Mouse (Mus musculus) CH12.LX (cell line): ENCODE measurements around the gene Rps6kb2. TPM values are rescaled to one million over a fixed set of nuclear protein-coding genes. Genes with fewer than 3 reads are reported as not detected.

ENCODE experiments used
- DNase-seq: peaks from one replicate; pipeline ENCODE4 v3.0.0-alpha.2; 2013; ENCODE audit errors: extremely low read depth
- H3K27ac ChIP-seq: 2 replicates; pipeline ENCODE4 v1.5.1; 2012; ENCODE audit warnings: low read depth, mild to moderate bottlenecking, control low read depth, moderate library complexity; ENCODE audit not compliant: insufficient read depth
- H3K27me3 ChIP-seq: replicated peaks from 2 replicates; pipeline ENCODE3; 2012; ENCODE audit warnings: inconsistent platforms
- H3K36me3 ChIP-seq, 2 experiments: replicated peaks in 1 of 2; 2 replicates each; pipeline versions ENCODE3 to v1.6.1; 2012; ENCODE audit warnings: inconsistent platforms in 1 of 2, low read length in 1 of 2, mild to moderate bottlenecking in 1 of 2, mixed read lengths in 1 of 2, moderate library complexity in 1 of 2; ENCODE audit not compliant: control insufficient read depth in 1 of 2, insufficient read depth in 1 of 2
- H3K4me1 ChIP-seq, 2 experiments: 2 replicates each; pipeline ENCODE4 v1.6.1; 2012; ENCODE audit warnings: inconsistent platforms in 1 of 2, moderate library complexity in 1 of 2; ENCODE audit not compliant: insufficient read depth in 2 of 2, control insufficient read depth in 1 of 2
- H3K4me2 ChIP-seq: 2 replicates; pipeline ENCODE4 v1.6.1; 2012; ENCODE audit warnings: low read depth, mild to moderate bottlenecking, control low read depth; ENCODE audit not compliant: poor library complexity, insufficient read depth, severe bottlenecking
- H3K4me3 ChIP-seq, 3 experiments: fragments of 150-350 bp in 1 of 3; sonication (generic) in 1 of 3; replicated peaks in 1 of 3; 2 replicates each; pipeline versions ENCODE3 to v1.5.1; 2011 to 2012; ENCODE audit warnings: low read depth in 2 of 3, low read length in 2 of 3, mild to moderate bottlenecking in 2 of 3, moderate library complexity in 2 of 3, control low read depth in 1 of 3, improper control_type of control experiment in 1 of 3, inconsistent platforms in 1 of 3, mixed read lengths in 1 of 3; ENCODE audit not compliant: poor library complexity in 1 of 3
- H3K79me2 ChIP-seq: replicated peaks from 2 replicates; pipeline ENCODE4 v1.6.1; 2012; ENCODE audit warnings: mild to moderate bottlenecking, moderate library complexity; ENCODE audit not compliant: control insufficient read depth, poor library complexity, insufficient read depth, severe bottlenecking; ENCODE audit errors: extremely low read depth
- H3K9ac ChIP-seq: 2 replicates; pipeline ENCODE4 v1.6.1; 2012; ENCODE audit warnings: low read depth, mild to moderate bottlenecking, control low read depth, moderate library complexity; ENCODE audit not compliant: insufficient read depth
- H3K9me3 ChIP-seq: replicated peaks from 2 replicates; pipeline ENCODE3; 2012; ENCODE audit warnings: low read length, inconsistent platforms, mixed read lengths
- BHLHE40 ChIP-seq: IDR thresholded peaks from 2 replicates; pipeline ENCODE4 v1.6.1; 2011; ENCODE audit warnings: mild to moderate bottlenecking, low read depth, low read length, improper control_type of control experiment
- CHD1 ChIP-seq: IDR thresholded peaks from 2 replicates; pipeline ENCODE4 v1.6.1; 2012; ENCODE audit warnings: low read depth, low read length, improper control_type of control experiment, inconsistent platforms
- CTCF ChIP-seq, 2 experiments: IDR thresholded peaks in 1 of 2; conservative IDR thresholded peaks in 1 of 2; 2 replicates each; pipeline ENCODE4 v1.5.1; 2011 to 2012; ENCODE audit warnings: low read depth in 2 of 2, low read length in 2 of 2, improper control_type of control experiment in 1 of 2, inconsistent platforms in 1 of 2, mild to moderate bottlenecking in 1 of 2, moderate library complexity in 1 of 2
- E2F4 ChIP-seq: IDR thresholded peaks from 2 replicates; pipeline ENCODE4 v1.6.1; 2011; ENCODE audit warnings: low read depth, low read length, improper control_type of control experiment; ENCODE audit not compliant: insufficient replicate concordance
- ELF1 ChIP-seq: IDR thresholded peaks from 2 replicates; pipeline ENCODE4 v1.6.1; 2014; ENCODE audit warnings: low read depth, mild to moderate bottlenecking, inconsistent platforms, low read length, improper control_type of control experiment
- EP300 ChIP-seq: IDR thresholded peaks from 2 replicates; pipeline ENCODE4 v1.6.1; 2011; ENCODE audit warnings: low read length, improper control_type of control experiment
- ETS1 ChIP-seq: conservative IDR thresholded peaks from 2 replicates; pipeline ENCODE4 v1.6.1; 2012; ENCODE audit warnings: low read depth, mild to moderate bottlenecking, inconsistent platforms, low read length, improper control_type of control experiment, moderate library complexity
- GABPA ChIP-seq: IDR thresholded peaks from 2 replicates; pipeline ENCODE4 v1.6.1; 2012; ENCODE audit warnings: low read depth, low read length, improper control_type of control experiment, inconsistent platforms; ENCODE audit not compliant: insufficient replicate concordance
- JUN ChIP-seq: IDR thresholded peaks from 2 replicates; pipeline ENCODE4 v1.6.1; 2011; ENCODE audit warnings: low read depth, mild to moderate bottlenecking, low read length, improper control_type of control experiment, moderate library complexity; ENCODE audit not compliant: insufficient read depth
- JUND ChIP-seq: conservative IDR thresholded peaks from 2 replicates; pipeline ENCODE4 v1.6.1; 2011; ENCODE audit warnings: low read depth, low read length, improper control_type of control experiment
- MAFK ChIP-seq: IDR thresholded peaks from 2 replicates; pipeline ENCODE4 v1.6.1; 2011; ENCODE audit warnings: low read length, improper control_type of control experiment; ENCODE audit not compliant: insufficient replicate concordance
- MAX ChIP-seq: IDR thresholded peaks from 2 replicates; pipeline ENCODE4 v1.6.1; 2011; ENCODE audit warnings: low read length, improper control_type of control experiment
- MXI1 ChIP-seq: IDR thresholded peaks from 2 replicates; pipeline ENCODE4 v1.6.1; 2011; ENCODE audit warnings: mild to moderate bottlenecking, low read depth, low read length, improper control_type of control experiment
- MYC ChIP-seq: IDR thresholded peaks from 2 replicates; pipeline ENCODE4 v1.6.1; 2011; ENCODE audit warnings: low read depth, mild to moderate bottlenecking, improper control_type of control experiment, low read length
- NRF1 ChIP-seq: IDR thresholded peaks from 2 replicates; pipeline ENCODE4 v1.6.1; 2014; ENCODE audit warnings: low read depth, mild to moderate bottlenecking, inconsistent platforms, low read length, improper control_type of control experiment, moderate library complexity
- POLR2A ChIP-seq: IDR thresholded peaks from 2 replicates; pipeline ENCODE4 v1.6.1; 2011; ENCODE audit warnings: low read depth, mild to moderate bottlenecking, improper control_type of control experiment, low read length
- POLR2AphosphoS2 ChIP-seq: IDR thresholded peaks from 2 replicates; pipeline ENCODE4 v1.6.1; 2011; ENCODE audit warnings: low read depth, low read length, improper control_type of control experiment
- RAD21 ChIP-seq: IDR thresholded peaks from 2 replicates; pipeline ENCODE4 v1.6.1; 2011; ENCODE audit warnings: low read depth, mild to moderate bottlenecking, low read length, improper control_type of control experiment, moderate library complexity
- RCOR1 ChIP-seq: conservative IDR thresholded peaks from 2 replicates; pipeline ENCODE4 v1.6.1; 2012; ENCODE audit warnings: low read depth, mild to moderate bottlenecking, inconsistent platforms, low read length, improper control_type of control experiment
- SMC3 ChIP-seq: IDR thresholded peaks from 2 replicates; pipeline ENCODE4 v1.6.1; 2011; ENCODE audit warnings: low read depth, low read length, improper control_type of control experiment
- TBP ChIP-seq: conservative IDR thresholded peaks from 2 replicates; pipeline ENCODE4 v1.6.1; 2011; ENCODE audit warnings: low read depth, low read length, improper control_type of control experiment
- TCF12 ChIP-seq: IDR thresholded peaks from 2 replicates; pipeline ENCODE4 v1.6.1; 2014; ENCODE audit warnings: low read depth, mild to moderate bottlenecking, inconsistent platforms, low read length, improper control_type of control experiment
- USF1 ChIP-seq: IDR thresholded peaks from 2 replicates; pipeline ENCODE4 v1.6.1; 2014; ENCODE audit warnings: low read depth, mild to moderate bottlenecking, inconsistent platforms, low read length, improper control_type of control experiment
- USF2 ChIP-seq: conservative IDR thresholded peaks from 2 replicates; pipeline ENCODE4 v1.6.1; 2011; ENCODE audit warnings: low read depth, low read length, improper control_type of control experiment
- ZC3H11A ChIP-seq: IDR thresholded peaks from 2 replicates; pipeline ENCODE4 v1.6.1; 2012; ENCODE audit warnings: low read depth, mild to moderate bottlenecking, inconsistent platforms, low read length, improper control_type of control experiment
- ZMIZ1 ChIP-seq: IDR thresholded peaks from 2 replicates; pipeline ENCODE4 v1.6.1; 2012; ENCODE audit warnings: low read depth, mild to moderate bottlenecking, inconsistent platforms, low read length, improper control_type of control experiment
- ZNF384 ChIP-seq: IDR thresholded peaks from 2 replicates; pipeline ENCODE4 v1.6.1; 2012; ENCODE audit warnings: low read depth, low read length, improper control_type of control experiment, inconsistent platforms
- dilution Hi-C: fragments of 300-500 bp; cut with MboI; formaldehyde crosslinking; loops from 2 replicates; pipeline ENCODE4 v1.14.3; 2020; ENCODE audit warnings: low sequenced_read_pairs; ENCODE audit not compliant: extremely low pct_unique_long_range_greater_than_20kb, extremely low pct_ligation_motif_present
- in situ Hi-C: fragments of 300-500 bp; cut with MboI; formaldehyde crosslinking; loops from 3 replicates; pipeline ENCODE4 v1.14.3; 2019; ENCODE audit warnings: low sequenced_read_pairs, low pct_ligation_motif_present, low pct_unique_long_range_greater_than_20kb, mixed read lengths
- polyA plus RNA-seq: library from polyadenylated mRNA; unstranded; fragments of >175 nt; gene quantifications from 2 replicates; pipeline ENCODE4 v1.2.1, GENCODE M21; 2012; ENCODE audit warnings: low read depth; ENCODE audit not compliant: insufficient read length
- total RNA-seq, 2 experiments: library from RNA; depleted of rRNA; stranded (reverse); fragments of 300-350 nt in 1 of 2; fragments of >200 nt in 1 of 2; gene quantifications; 2 replicates each; pipeline ENCODE4 v1.2.3; 2012 to 2014

Rps6kb2 gene
- total and polyA plus RNA-seq, 3 experiments = 9.7 to 26.6 (median 20.7) TPM

GRCm38 (mm10) chr19:4145936-4146335 lies 17.2 kb downstream of the Rps6kb2 start:
- Histone ChIP-seq H3K4me3 (no peak overlapping the region), H3K4me2 (no peak overlapping the region), H3K9me3 (peaks cover 5% of the 10 kb centered on the region), H3K27me3 (no peaks in the 10 kb centered on the region), H3K79me2 (peaks cover 15% of the 10 kb centered on the region), H3K36me3 (peaks cover 4 to 30% of the 10 kb centered on the region in 2 experiments), H3K27ac (no peak overlapping the region), H3K9ac (no peak overlapping the region), H3K4me1 (peaks cover 50 to 75% of the 10 kb centered on the region in 2 experiments)
- dilution Hi-C loops (no loop called here), in situ Hi-C loops (no loop called here)
- no peak for DNase-seq
- no peak for TF ChIP-seq POLR2A
- TF ChIP-seq TBP = no peak
- no peak for TF ChIP-seq ZMIZ1
- no peak for TF ChIP-seq JUN
- TF ChIP-seq ZC3H11A = no peak
- TF ChIP-seq USF2 = no peak
- TF ChIP-seq EP300 = no peak
- TF ChIP-seq TCF12 = no peak
- TF ChIP-seq CTCF (conservative IDR thresholded peaks at IDR 0.05 in 1 of 2, IDR thresholded peaks at IDR 0.05 in 1 of 2; ENCODE audit: low read depth in 2 of 2, low read length in 2 of 2) = no peak
- TF ChIP-seq RAD21 = no peak
- no peak for TF ChIP-seq USF1
- no peak for TF ChIP-seq ETS1
- no peak for TF ChIP-seq JUND
- TF ChIP-seq RCOR1 = no peak
- no peak for TF ChIP-seq GABPA
- no peak for TF ChIP-seq NRF1
- TF ChIP-seq MYC = no peak
- TF ChIP-seq MAFK = no peak

DNA sequence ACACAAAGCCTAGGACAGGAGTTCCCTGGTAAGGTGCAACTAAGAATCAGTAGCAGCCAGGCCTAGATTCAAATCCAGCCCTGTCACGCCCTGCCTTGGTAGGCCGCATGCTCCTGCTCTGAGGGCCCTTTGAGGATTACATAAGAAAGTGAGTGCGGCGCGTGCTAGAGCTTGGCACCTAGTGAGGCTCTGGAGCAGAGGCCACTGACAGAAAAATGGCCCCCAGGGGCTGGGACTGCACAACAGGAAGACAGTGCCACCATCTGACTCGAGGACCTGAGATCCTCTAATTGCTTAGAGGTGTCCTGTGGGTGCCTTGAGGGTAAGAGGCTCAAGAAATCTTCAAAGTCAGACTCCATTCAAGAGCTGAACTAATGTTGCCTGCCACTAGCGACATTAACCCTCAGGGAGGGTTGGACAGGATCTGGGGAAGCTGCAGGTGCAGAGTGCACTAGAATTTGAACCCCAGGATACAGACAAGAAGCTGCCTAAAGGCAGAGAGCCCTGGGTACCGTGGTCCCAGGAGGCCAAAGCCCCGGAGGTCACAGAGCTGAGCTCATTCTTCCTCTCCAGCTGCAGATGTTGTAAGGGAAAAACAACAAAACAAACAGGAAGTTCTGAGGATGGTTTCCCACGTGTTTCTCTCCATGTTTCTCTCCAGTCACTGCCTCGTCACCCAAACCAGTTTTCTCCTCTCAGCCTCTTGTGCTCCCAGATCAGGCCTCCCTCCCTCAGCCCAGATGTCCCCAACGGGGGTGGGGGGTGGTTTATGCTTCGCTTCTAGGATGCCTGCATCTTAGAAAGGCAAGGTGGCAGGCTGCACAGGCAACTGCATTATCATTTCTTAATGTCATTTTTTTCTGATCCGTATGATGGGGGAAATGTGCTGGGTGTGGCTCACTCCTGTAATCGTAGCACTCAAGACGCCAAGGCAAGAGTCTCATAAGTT lies 18.3 kb downstream of the Rps6kb2 start:
- H3K79me2 ChIP-seq = peaks cover 15% of the 10 kb centered on the region
- H3K27ac ChIP-seq = peak overlapping the region; percentile 90
- H3K4me3 ChIP-seq = no peak overlapping the region
- peaks cover 41 to 78% of the 10 kb centered on the region in 2 experiments for H3K4me1 ChIP-seq
- H3K4me2 ChIP-seq = no peak overlapping the region
- H3K9ac ChIP-seq = 0 out of 2 replicates have a peak overlapping the region, but pooled peaks have one; percentile 10
- H3K9me3 ChIP-seq = peaks cover 5% of the 10 kb centered on the region
- peak; percentile 84 for DNase-seq
- H3K36me3 ChIP-seq = peaks cover 0 to 28% of the 10 kb centered on the region in 2 experiments
- H3K27me3 ChIP-seq = no peaks in the 10 kb centered on the region
- dilution Hi-C loops (no loop called here), in situ Hi-C loops (no loop called here)
- TF ChIP-seq MAFK (no peak), ELF1 (peak; percentile 49), USF2 (0 out of 2 replicates have a peak, but pooled peaks have one; percentile 4), ETS1 (peak; percentile 81), MXI1 (0 out of 2 replicates have a peak, but pooled peaks have one; percentile 36), E2F4 (no peak), POLR2A (0 out of 2 replicates have a peak, but pooled peaks have one; percentile 29), MYC (peak; percentile 84), MAX (peak; percentile 81), BHLHE40 (peak; percentile 69), CTCF (conservative IDR thresholded peaks at IDR 0.05 in 1 of 2, IDR thresholded peaks at IDR 0.05 in 1 of 2; ENCODE audit: low read depth in 2 of 2, low read length in 2 of 2) (peak in 1 of 2 experiments; percentile 8; a peak in 1 of 4 replicates), JUND (peak; percentile 44; the same call in 1 of the 2 replicates), TCF12 (peak; percentile 73), SMC3 (no peak), GABPA (no peak), TBP (0 out of 2 replicates have a peak, but pooled peaks have one; percentile 29), POLR2AphosphoS2 (no peak), CHD1 (0 out of 2 replicates have a peak, but pooled peaks have one; percentile 23), EP300 (peak; percentile 69), ZNF384 (no peak)
